Mouse (Mus musculus) T-helper 17 cell (primary cell): ENCODE measurements around the gene Itga7.

Experiments used
- in situ Hi-C, 2 experiments: fragments of 300-600 bp; cut with MboI, MseI; formaldehyde crosslinking; loops; 1 replicate in 1 of 2; 2 replicates in 1 of 2; pipeline ENCODE4 v1.15.1; 2025; ENCODE audit warnings: high pct_unique_total_duplicates in 2 of 2

Itga7 gene

DNA sequence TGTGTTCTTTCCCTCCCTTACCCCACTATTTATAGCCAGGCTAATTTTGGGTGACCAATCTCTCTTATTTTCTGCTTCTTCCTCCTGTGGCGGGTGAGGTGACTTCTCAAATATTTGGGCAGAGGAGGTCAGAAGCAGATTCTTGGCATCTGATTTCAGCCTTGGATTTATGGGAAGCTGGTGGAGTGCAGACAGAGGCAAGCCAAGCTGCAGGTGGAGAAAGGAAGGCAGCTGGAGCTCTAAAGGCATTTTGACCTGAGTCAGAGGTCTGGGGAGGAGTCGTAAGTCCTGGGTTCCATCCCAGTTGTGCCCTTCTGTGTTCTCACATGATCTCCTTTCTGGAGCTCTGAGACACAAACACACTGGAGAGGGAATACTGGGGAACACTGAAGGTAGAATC is 2.2 kb upstream of the Itga7 start:
- in situ Hi-C loops = no loop called here

DNA sequence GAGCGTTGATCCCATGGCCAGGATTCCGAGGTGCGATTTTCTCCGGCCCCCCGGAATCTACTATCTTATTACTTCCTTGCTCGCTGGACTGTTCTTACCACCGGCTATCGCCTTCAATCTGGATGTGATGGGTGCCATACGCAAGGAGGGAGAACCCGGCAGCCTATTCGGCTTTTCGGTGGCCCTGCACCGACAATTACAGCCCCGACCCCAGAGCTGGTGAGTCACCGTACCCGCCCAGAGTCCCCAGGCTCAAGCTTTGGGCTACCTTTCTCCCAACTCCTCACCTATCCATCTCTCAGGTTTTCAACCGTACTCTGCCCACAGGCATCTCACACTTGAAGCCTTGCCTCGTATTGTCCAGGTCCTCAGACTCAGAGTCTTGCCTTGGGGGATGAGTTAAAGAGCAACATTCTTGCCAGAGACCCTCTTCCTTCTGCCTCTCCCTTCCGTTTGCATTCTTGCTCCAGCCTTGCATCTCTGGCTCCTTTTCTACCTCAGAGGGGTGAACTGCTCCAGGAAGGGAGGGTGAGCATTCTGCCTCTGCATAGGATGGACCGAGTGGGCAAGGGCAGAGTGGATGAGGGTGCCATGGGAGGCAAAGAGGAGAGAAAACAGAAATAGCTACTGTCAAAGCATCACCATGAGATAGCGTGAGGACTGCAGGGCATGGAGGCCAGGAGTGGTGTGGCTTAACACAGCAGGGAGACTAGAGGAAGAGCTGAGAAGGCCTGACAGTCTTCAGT is 531 bp downstream of the Itga7 start:
- in situ Hi-C loops = no loop called here

DNA sequence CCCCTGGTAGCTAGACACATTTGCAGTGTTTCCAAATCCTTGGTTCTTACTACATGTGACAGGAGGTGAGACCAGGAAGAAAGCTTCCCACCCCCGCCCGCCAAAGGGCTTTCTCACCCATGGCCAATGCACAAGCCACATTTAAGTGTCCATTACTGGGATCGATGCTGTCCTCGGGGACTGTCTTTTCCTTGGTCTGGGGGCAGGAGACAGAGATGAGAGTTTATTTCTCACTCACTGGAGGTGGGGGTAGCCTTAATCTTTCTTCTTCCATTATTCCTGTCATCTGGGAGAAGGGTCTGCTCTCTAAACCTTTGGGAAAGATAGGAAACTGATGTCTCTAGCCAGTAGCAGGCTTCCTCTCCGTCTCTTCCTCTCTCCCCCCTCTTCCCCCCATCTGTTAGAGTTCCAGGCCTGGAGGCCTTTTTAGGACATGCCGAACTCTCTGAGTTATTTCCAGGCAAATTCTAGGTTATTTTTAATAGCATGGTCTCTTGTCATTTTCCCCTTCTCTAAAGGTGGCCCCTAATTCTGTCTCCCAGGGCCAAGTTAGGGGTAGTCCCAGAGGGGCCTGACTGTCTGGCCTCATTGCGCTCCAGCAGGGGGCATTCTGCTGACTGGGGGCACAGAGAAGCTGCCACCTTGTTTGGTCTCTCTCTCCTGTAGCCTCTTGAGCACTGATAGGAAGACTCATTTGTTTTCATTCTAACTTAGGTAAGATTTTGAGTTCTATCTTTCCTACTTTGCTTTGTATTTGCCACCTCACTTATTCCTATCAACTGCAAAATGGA is 1.6 kb downstream of the Itga7 start:
- in situ Hi-C loops = no loop called here

DNA sequence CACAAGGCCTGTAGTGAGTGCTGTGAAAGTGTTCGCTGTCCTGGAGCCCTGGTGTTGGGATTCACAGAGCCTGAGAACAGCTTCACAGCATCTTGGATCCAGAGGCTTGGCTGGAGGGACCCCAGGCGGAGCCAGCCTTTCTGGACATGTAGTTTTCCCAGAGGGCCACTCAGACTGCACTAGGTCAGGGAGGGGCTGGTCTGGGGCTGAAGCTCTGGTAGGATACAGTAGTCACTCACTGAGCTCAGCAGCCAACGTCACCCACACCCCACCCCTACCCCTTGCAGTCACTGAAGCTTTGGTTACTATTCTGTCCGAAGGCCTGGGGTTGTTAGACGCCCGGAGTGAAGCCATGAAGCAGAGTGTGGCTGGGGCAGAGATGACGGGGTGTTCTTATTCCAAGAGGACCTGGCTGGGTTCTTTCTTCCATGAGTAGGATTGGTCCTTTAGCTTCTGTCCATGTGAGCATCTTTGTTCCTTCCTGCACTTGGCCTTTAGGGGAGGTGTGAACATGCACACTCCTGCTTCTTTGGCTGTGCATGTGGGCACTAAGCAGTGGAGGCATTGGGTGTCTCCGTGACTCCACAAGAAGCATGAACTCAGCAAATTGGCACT is 2.3 kb downstream of the Itga7 start:
- in situ Hi-C loops = no loop called here

DNA sequence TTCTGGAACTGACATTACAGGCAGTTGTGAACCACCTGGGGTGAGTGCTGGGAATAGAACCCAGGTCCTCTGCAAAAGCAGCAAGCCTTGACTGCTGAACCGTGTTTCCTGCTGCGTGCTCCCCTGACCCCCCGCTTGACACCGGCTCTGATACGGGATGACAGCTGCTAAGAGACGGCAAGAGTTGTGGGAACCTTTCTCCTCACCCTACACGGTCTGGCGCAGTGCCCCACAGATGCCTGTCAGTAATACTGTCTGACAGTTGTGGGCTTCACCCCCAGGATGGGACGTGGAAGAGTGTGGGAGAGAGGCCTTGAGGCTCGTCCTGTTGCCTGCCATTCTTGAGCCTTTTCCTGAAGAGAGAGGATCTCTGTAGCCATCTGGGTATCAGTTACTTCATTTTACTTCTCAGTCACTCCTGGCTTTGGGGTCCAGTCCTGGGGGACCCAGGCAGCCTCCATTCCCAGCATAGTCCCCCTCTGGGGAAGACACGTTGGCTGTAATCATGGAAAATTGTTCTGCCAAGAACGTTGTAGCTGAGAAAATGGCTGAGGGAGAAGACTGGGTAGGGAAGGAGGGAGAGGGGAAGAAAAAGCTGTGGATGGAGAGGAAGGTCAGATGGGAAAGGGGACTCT is 4.3 kb downstream of the Itga7 start:
- in situ Hi-C loops = no loop called here

DNA sequence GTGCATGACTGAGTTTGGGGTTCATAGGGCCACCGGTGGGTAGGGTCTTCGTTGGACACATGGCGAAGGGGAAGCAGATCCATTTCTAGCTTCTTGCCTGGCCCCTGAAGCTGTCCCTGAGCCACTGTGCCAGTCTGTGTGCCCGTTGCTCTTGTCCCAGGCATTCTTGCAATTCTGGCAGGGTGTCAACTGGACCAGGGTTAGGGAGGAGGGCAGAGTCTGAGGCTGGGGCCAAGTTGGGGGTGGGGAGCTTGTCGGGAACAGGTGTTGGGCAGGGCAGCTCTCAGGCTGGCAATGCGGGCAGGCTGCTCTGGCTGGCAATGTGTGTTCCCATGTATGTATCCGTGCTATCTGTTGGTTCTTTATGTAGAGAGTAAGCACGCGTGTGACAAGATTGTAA is 4.8 kb downstream of the Itga7 start:
- in situ Hi-C loops = no loop called here

DNA sequence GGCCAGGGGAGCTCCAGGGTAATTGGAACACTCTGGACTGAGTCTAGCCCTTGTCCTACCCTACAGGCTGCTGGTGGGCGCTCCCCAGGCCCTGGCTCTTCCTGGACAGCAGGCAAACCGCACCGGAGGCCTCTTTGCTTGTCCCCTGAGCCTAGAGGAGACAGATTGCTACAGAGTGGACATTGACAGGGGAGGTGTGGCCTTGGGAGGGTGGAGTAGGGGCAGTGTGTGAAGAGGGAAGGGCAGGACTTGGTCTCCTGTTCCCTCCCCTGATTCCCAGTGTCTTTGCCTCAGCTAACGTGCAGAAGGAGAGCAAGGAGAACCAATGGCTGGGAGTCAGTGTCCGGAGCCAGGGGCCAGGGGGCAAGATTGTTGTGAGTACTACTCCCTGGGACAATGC is 5.4 kb downstream of the Itga7 start:
- in situ Hi-C loops = no loop called here

DNA sequence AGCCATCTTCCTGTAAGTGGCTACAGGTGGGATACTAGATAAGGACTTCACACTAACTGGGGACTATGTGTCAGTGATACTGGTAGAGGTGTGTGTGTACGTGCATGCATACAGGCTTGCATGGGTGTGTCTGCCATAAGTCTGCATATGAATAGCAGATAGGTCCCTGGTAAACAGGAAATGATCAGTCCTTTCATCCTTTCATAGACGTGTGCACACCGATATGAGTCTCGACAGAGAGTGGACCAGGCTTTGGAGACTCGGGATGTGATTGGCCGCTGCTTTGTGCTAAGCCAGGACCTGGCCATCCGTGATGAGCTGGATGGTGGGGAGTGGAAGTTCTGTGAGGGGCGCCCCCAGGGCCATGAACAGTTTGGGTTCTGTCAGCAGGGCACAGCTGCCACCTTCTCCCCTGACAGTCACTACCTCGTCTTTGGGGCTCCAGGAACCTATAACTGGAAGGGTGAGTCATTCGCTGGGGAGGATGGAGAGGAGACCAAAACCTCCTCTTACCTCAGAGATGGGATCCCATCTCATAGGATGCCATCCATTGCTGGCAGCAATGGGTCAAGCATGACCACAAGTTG is 7.0 kb downstream of the Itga7 start:
- in situ Hi-C loops = no loop called here

DNA sequence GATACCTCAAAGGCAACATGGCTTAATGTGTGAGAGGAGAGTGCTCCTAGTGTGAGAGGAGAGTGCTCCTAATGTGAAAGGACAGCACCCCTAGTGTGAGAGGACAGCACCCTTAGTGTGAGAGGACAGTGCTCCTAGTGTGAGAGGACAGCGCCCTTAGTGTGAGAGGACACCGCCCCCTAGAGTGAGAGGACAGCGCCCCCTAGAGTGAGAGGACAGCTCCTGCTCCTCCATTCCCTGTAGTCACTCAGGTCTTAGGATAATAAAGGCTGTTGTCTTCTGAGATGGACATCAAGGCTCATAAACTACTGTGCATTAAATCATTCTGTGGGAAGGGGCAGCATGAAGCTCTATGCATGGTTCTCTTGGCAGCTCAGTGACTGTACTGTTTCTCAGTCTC is 12.1 kb downstream of the Itga7 start:
- in situ Hi-C loops = no loop called here

DNA sequence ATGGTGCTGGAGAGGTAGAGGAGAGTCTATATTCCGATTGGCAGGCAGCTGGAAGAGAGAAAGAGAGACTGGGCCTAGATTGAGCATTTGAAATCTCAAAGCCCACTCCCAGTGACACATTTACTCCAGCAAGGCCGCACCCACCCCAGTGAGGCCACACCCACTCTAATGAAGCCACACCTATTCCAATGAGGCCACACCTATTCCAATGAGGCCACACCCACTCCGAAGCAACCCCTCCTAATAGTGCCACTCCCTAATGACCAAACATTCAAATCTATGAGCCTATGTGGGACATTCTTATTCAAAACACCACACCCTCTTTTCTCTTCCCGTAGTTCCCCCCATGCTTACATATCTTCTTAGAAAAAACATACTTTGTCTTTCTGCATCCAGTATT is 13.9 kb downstream of the Itga7 start:
- in situ Hi-C loops = no loop called here

DNA sequence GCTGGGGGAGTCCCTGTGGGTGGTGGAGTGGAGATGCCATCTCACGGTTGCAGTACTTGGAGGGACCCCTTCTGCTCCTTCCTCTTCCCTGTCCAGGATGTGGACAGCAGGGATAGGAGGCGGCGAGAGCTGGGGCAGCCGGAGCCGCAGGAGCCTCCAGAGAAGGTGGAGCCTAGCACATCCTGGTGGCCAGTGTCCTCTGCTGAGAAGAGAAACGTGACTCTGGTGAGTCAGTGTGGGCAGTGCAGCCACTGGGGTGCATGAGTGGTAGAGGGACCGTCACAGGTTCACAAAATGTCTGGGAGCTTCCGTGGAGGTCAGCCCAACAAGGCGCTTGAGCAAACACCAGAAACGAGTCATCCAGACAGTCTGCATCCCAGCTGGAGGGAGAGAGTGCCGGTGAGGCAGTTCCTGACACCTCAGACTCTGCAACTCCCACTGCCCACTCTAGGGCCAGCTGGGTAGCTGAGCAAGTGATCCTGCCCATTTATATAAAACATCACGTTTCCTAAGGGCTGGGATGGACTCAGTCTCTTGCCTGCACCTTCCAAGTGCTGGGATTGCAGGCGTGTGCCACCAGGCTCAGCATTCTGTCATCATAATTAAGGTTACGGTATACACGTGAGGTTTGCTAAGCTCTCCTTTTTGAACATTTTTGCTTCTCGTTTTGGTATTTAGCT is 16.7 kb downstream of the Itga7 start:
- in situ Hi-C loops = no loop called here

DNA sequence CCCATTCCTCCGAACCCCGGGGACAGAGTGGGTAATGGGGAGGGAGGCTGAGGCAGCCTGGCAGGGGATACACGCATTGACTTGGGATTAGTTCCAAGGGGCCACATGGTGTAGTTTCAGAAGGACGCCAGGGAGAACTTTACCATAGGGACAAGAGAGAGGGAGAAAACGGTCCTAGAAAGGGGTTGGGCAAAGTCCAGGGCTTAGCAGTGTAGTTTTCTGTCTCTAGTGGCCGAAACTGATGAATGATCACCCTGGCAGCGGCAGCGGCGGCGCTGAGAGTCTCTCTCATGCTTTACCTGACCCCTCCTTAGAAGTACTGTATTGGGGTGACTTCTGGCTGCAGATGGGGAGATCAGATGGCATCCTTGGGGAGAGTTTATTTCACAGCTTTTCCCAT is 24.7 kb downstream of the Itga7 start:
- in situ Hi-C loops = no loop called here

DNA sequence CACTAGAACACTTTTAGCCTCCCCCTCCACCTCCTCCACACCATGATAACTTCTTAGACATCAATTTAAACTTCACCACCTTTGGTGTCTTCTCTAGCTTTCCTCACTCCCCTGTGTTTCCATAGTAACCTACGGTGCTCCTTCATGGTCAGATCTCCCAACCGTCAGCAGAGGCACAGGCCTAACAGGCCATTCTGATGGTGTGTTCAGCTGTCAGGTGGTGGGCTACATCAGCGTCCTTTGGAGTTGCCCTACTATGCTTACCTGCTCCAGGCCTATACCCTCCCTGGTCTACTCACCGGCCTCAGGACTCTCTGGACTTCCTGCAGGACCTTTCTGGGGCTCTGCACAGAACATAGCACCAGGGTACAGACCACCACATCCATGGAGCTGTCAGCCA is 26.5 kb downstream of the Itga7 start:
- in situ Hi-C loops = no loop called here

DNA sequence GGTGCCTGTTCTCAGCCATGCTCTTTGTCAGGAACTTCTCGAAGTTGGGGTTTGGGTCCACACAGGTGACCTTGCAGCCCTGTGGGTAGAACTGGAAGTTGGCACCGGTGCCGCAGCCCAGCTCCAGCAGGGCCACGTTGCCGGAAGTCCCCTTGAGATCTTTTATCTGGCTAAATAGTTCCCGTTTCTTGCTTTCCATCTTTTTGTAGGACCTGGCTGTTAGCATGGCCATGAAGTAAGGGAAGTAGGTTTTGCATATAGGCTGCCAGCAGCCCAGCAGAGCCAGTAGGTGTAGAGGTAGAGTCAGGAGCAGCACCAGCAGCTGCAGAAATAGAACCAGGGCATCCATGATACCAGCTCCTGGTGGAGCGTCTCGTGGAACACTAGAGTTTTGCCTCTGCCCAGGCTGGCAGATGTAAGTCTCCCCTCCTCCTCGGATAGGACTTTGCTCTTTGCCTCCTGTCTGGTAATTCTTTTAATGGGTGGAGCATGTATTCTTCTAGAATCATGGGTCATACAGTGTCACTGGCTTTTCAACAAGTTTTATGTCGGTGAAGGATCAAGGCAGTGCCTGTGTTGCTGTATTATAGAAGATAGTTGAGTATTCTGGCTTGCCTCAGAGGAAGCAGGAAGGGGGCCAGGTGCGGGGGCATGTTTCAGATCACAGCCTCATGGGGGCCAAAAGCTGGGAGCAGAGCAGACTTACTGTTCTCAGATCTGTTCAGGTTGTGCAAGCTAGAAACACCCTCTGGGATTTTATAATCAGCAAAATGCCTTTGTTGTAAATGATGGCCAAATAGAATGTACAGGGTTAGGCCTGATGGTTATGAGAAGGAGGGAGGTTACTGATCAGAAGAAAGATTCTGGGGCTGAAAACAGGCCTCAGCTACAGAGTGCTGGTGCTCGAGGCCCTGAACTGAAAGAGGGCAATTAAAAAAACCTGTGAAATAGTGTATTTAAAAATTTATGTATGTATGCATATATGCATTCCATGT is 27.3 kb downstream of the Itga7 start, which contains the start of gene Mettl7b:
Mettl7b (minus strand) TSS at position 399 of the 995 bp plus-strand sequence.
- in situ Hi-C loops = no loop called here

DNA sequence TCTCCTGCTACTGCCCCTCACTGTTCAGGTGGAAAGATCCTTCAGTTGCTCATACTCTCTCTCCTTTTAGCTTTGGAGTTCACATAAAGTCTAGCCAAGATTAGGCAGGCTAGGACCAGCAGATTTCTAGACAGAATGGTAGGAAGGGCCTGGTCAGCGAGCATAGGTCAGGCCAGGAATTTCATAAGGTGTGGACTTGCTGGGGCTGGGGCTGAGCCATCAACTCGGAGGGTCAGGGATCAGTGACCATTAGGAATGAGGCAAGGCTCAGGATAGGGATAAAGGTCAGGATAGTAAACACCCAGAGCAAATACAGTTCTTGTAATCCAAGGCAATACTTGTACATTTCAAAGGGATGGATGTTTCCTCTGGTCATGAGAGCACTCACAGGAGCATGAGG is 31.3 kb downstream of the Itga7 start:
- in situ Hi-C loops = no loop called here

DNA sequence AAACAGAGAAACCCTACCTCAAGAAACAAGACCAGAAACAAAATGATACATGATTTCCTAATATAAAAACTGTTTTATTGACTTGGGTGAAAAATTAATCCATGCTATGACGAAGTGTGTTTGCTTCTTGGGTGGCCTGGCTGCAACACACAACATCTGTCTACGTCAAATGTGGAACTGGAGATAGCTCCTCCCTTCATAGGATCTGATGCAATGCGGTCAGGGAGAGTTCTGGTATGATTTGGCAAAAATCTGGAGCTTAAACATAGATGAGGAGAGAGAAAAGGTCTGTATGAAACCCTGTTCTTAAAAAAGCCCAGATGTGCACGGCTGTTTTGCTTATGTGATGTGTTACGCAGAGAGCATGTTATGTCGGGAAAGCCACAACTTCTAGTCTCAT is 32.3 kb downstream of the Itga7 start:
- in situ Hi-C loops = no loop called here

DNA sequence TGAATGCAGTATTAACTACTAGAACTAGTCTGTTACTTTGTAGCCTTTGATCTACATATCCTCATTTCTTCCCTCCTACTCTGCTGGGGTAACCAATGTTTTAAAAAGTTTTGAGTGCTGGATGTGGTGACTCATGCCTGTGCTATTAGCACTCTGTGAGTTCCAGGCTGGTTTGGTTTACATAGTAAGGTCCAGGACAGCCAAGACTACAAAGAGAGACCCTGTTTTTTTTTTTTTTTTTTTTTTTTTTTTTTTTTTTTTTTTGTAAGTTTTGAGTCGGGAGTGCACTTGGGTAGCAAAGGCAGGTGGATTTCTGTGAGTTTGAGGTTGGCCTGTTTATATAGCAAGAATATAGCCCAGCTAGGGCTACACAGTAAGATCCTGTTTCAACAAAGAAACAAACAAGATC is 34.7 kb downstream of the Itga7 start:
- in situ Hi-C loops = no loop called here

DNA sequence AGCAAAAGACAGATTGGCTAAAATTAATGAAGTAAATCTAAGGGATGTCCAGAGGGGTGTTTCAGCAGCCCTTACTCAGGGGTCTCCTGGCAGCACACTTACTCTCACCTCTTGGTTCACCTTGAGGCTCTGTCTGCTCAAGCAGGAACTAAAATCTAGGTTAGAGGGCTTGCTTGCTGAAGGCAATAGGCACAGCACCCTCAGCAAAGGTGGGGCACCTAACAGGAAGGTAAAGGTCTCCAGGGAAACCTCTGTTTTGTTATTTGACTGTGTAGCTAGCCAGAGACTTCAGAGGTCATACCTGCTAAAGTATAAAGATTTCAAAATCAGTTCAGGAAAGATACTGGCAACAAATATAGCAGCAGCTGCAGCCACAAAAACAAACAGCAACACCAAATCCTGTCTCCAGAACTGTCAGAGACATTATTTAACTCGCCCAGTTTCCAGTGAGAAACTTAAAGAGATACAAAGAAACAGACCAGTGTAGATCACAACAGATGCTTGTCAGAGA is 37.2 kb downstream of the Itga7 start:
- in situ Hi-C loops = no loop called here

DNA sequence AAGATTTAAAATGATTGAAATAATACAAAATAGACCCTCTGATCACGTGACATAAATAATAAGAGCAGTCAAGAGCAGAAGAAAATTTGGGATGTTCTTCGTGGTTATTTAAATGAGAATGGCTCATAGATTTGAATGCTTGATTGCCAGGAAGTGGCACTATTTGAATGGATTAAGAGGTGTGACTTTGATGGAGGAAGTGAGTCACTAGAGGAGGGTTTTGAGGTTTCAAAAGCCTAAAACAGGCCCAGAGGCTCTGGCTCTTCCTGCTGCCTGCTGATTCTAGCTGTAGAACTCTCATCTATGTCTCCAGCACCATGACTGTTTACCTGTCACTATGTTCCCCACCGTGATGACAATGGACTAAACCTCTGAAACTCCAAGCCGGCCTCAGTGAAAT is 39.2 kb downstream of the Itga7 start:
- in situ Hi-C loops = no loop called here

DNA sequence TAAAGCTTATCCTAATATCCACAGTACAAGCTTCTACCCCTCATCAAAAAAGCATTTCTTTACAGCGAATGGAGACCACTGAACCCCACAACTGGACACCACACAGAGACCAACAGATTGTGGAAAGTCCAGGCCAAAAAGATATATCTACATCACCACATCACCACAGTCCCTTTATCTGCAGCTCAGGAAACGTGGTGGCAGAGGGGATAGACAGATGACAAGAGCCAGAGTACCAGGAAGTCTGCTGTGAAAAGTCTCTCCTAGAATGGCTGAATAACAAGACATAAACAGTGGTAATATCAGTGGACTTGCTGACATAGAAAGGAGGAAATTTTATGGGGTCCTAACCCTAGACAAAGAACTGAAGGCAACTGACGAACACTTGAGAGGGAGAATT is 42.8 kb downstream of the Itga7 start:
- in situ Hi-C loops = no loop called here
